Mouse (Mus musculus) right cerebral cortex, postnatal 36 days (tissue): Measurements from ENCODE around the gene Tmem121.
"Not testable (repeated sequence)": the region's sequence is repeated elsewhere in the genome, so short reads cannot be mapped to it uniquely, and the experiment has no call there.

ENCODE experiments used
- DNase-seq, 2 experiments: peaks; one replicate each; pipeline ENCODE4 v3.0.0; 2022; ENCODE audit warnings: low spot score in 2 of 2, mixed read lengths in 1 of 2

Gene Tmem121

DNA sequence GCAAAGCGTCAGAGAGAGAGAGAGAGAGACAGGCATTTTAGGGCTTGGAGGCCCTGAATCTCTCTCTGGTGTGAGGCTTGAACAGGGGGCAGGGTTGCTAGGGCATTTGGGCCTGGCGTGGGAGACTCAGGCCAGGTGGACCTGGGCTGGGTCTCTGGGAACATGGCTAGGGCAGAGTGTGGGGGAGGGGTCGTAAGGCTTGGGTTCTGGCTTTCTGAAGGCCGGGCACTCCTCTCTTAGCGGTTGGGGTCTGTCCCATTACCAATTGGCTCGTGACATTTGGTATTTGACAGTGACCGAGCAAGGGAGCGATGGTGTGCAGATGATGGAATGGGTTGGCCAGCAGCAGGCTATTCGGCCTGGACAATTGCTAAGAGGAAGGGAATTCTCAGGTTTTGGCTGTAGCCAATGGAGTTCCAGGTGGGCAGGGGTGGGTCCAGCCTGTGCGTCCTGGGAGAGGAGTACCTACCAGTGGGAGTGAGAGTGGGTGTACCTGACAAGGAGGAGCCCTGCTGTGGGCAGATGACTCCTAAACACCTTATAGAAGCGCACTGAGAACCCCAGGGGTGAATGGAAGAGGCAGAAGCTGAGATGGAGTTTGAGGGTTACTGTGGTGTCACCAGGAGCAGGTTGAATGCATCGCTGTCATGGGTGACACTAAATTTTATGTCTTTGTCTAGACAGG, 738 bp downstream of the Tmem121 start:
- DNase-seq, result no peak

DNA sequence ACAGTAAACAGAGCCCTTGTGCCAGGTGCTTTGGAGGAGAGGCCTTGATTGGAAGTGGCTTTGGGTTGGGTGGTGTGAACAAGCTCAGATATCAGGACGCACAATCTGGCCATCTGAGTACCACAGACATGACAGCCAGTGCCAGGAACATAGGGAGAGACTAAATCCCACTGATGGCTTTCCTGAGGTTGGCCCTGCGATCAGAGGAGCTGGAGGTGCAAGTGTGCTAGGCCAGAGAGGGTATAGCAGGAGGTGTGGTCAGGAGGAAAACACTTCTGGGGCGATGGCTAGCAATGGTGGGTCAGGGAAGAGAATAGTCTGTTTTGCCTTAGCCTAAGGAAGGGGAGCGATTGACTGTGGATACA, 1.3 kb downstream of the Tmem121 start:
- DNase-seq, result no peak

DNA sequence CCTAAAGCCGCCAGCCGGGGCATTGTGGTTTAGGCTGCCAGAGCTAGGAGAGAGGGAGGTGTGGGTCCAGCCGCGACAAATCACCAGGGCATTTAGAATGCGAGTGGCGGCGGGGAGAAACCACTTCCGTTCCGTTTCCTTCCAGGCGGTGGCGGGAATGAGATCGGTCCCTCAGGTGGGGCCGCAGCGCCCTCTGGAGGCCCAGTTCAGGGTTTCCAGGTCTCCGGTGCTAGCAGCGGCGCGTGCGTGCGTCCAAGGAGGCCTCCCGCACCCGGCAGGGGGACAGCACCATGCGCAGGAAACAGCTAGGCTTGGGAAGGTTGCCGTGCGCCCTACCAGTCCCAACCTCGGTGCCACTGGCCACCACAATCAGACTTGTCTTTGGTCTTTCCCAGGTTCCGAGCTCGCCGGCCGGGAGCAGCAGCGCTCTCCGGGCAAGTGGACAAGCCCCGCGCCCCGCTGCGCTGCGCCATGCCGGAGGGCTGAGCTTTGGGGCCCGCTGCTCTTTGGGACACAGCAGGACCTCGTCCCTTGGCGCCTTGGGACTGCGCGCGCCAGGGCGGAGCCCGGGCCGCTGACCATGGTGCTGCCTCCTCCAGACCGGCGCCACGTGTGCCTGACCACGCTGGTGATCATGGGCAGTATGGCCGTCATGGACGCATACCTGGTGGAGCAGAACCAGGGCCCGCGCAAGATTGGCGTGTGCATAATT, 2.0 kb downstream of the Tmem121 start:
- peak; percentile 84 to 88 for DNase-seq

DNA sequence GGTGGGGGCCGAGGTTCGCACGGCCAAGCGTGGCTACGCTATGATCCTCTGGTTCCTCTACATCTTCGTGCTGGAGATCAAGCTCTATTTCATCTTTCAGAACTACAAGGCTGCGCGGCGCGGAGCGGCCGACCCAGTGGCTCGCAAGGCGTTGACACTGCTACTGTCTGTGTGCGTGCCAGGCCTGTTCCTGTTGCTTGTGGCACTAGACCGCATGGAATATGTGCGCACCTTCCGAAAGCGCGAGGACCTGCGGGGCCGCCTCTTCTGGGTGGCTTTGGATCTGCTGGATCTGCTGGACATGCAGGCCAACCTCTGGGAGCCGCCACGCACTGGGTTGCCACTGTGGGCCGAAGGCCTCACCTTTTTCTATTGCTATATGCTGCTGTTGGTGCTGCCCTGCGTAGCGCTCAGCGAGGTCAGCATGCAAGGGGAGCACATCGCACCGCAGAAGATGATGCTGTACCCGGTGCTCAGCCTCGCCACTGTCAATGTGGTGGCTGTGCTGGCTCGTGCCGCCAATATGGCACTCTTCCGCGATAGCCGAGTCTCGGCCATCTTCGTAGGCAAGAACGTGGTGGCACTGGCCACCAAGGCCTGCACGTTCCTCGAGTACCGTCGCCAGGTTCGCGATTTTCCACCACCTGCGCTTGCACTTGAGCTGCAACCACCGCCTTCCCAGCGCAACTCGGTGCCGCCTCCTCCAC, 2.8 kb downstream of the Tmem121 start:
- DNase-seq, result no peak

DNA sequence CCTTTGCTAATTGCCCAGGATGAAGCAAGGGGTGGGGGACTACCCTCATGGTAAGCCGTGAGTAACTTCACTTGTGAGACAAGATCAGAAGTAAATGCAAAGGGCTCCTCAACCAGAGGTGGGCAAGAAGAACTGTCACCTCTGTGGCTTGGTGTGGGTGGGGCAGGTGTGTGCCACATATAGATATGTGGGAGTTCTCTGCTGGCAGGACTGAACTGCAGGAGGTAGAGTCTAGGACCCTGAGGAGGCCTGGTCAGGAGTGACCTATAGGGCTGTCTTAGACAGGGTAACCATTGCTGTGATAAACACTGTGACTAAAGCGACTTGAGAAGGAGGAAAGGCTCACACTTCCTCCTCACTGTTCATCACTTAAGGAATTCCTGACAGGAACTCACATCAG, 7.7 kb downstream of the Tmem121 start:
- no peak for DNase-seq

DNA sequence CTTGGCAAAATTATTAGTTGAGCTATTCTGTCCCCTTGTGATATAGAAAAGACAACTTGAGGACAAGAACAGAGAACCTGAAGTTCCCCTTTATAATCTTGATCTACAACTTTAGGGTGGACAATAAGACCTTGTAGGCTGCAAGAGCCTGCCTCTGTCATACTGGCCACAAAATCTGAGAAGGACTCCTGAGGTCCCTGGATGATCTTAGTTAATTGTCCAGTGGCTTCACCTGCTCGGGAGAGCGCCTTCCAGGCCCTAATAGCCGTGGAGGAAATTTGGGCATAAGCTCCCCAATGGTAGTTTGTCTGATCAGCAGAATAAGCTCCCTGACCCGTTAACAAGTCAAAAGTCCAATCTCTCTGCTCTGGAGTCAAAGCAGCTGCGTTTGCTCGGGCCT, 13.4 kb downstream of the Tmem121 start:
- DNase-seq, result not testable (repeated sequence)

DNA sequence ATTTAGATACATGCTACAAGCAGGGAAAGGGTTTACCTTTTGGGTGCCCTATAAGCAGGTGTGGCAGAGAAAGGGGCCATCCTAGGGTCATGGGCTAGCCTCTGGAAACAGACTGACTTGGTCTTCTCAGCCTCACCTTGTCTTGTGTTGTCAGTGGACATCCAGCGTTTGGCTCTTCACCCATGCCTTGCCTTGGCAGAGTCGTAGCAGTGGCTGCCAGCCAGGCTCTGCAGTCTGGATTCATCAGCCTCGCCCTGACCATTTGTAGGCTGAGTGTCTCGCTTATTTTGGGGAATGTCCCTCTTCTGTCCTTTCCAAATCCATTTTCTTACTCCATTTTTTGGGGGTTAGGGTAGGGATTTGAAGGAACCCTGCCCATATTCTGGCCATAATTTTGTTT, 15.6 kb downstream of the Tmem121 start:
- DNase-seq, result no peak

DNA sequence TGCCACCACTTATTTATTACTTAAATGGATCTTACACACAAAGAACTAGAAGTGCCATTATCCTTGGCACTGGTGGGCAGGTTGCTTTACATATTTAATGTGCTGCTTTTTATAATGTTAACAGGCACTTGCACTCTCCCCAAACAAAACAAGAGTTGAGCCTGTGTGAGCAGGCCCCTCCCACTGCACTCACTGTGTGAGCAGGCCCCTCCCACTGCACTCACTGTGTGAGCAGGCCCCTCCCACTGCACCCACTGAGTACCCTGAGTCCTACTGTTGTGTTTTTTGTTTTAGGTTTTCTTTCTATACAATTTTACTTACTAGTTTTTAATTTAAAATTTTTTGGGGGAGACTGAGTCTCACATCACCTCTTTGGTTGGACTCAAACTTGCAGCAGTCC, 16.3 kb downstream of the Tmem121 start:
- no peak for DNase-seq

DNA sequence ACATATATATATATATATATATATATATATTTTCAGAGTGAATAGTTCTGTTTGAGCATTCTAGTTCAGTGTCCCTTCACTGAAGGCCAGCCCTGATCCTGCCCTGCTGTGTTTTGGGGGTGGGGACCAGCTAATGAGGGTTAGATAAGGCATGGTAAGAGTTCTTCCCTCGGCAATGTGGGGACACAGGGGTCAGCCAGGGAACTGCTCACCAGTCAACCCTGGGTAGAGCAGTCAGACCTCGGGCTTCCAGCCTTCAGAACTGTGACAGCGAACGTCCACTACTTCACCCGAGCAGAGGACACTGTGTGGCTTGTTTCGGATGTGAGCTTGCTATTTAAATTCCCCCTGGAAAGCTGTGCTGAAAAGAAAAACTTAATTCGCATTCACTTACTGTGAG, 17.8 kb downstream of the Tmem121 start:
- DNase-seq, result no peak

DNA sequence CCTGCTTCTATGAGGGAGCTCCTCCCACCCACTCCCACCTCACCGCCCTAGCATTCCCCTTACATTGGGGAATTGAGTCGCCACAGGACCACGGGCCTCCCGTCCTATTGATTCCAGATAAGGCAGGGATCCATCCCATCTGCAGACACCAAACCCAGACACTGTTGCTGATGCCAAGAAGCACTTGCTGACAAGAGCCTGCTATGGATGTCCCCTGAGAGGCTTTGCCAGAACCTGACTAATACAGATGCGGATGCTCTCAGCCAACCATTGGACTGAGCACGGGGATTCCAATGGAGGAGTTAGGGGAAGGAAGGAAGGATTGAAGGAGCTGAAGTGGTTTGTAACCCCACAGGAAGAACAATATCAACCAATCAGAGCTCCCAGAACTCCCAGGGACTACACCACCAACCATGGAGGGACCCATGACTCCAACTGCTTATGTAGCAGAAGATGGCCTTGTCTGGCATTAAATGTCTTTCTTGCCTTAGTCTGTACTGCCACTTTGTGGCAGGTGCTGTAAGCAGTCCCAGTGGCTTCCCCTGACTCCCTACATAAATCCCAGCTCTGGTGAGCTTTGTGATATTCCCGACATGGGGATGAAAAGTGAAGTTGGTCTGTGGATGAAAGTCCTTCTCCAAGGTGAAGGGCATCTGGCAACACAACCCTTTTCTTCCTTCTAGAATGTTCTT, 19.7 kb downstream of the Tmem121 start:
- no peak for DNase-seq

DNA sequence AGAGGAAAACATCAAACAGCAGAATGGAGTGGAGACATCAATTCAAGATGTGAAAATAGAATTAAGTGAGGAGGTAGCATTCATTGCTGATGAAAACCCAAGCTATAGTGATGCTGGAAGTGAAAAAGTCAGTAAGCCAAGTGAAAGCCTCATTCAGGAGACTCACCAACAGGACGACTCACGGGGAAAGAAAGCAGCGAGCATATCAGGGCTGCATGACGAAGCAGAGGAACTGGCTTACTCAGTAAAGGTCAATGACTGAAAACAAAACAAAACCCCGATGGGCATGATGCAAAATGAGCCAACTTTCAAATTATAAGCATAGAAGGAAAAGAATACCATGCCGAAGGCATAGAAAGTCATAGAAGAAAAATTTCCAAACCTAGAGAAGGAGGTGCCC, 22.0 kb downstream of the Tmem121 start:
- no peak for DNase-seq

DNA sequence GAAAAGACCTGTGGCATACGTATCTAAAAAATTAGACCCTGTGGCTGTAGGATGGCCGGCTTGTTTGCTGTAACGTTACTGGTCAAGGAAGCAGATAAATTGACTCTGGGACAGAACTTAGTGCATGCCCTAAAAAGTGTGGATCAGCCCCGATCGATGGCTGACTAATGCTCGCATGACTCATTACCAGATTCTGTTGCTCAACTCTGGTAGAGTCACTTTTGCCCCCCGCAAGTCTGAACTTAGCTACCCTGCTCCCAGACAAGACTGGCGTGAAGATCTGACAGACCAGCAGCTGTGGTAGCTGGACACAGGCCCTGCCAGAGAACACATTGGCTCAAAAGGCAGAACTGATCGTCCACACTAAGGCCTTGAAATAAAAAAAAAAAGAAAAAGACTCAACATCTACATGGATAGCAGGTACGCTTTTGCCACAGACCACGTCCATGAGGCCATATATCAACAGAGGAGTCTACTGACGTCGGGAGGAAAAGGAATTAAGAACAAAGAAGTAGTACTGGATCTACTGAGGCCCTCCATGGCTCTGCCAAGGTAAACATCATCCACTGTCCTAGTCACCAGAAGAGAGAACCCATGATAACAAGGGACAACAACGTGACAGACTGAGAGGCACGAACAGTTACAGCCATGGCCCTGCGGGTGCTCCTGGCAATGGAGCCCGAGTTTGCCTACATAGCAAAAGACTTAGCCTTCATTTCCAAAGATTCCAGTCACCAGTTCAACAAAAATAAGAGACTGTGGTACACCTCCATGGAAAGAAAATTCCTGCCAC, 25.1 kb downstream of the Tmem121 start:
- DNase-seq, result no peak

DNA sequence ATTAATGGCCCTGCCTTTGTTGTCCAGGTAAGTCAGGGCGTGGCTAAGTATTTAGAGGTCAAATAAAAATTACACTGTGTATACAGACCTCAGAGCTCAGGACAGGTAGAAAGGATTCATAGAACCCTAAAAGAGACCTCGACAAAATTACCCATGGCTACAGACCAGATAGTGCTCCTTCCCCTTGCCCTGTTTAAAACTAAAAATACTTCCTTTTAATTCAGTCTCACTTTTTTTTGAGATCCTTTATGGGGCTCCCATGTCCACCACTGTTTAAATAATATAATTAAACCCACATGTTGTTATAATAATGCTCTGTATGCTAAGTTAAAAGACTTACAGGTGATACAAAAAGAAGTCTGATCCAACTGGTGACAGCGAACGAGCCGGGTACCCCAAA, 26.0 kb downstream of the Tmem121 start:
- DNase-seq, result no peak

DNA sequence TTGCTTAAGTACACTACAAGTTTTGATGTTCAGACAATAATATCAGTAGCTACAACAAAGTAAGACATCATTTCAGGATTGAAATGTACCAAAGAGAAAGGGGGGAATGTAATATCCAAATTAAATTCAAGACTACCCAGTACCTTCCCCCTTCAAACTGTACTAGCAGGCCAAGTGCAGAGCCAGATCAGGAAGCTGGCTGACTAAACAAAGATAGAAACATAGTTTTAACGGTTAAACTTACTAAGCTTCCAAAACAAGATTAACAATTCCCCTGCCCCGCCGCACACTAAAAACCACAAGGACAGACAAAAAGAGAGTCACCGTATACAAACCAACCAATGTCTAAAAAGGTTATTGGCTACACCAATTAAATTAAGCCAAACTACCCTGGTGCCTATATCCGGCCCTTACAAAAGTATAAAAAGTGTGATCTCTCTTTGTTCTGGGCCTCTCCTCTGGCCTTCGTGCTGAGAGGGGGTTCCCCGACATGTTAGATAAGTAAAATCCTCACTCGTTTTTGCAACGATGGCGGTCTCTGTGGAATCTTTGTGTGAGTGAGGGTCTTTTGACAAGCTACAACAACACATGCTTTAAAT, 26.7 kb downstream of the Tmem121 start:
- no peak for DNase-seq

DNA sequence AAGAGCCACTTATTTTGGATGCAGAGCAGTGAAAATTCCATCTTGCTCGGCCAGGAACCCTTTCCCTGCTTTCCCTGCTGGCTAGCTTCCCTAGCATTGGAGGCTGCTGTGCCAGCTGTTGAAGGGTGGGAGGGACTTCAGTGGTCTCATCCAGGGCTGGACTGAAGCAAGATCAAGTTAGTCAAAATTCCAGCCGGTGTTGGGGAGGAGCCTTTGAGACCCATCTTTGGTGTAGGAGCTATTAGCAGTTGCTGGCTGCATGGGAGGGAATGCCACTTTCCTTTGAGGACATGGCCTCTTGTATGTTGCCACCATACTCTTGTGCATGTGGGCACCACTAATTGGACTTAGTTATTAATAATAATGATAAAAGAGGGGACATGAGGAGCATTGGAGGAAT, 27.5 kb downstream of the Tmem121 start:
- DNase-seq, result no peak

DNA sequence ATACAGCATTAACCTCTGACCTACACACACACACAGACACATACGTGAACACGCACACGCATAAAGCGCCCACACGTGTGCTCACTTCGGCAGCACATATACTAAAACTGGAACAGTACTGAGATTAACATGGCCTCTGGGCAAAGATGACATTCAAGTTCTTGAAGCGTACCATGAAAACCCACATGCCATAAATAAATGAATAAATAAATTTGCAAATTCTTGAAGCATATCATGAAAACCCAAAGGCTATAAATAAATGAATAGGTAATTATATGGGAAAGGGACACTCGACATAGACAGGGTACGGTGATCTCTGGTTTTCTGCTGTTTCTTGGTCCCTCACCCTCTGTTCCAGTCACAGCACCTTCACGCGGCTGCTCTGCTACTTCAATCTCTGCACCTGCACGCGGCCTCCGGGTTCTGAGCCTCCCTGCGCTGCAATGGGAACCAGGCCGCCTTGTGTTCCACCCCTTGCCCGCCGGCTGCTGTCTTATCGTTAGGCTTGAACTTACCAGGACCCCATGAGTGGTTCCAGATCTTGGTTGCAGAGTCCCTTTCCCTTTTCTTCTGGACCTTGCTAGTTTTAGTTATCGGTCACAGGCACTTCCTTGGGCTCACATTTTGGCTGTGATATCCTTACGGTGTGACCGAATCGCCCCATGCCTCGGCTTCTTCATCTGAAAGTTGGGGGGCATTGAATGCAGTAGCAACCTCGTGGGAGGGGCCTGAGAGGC, 28.5 kb downstream of the Tmem121 start:
- DNase-seq, result no peak

DNA sequence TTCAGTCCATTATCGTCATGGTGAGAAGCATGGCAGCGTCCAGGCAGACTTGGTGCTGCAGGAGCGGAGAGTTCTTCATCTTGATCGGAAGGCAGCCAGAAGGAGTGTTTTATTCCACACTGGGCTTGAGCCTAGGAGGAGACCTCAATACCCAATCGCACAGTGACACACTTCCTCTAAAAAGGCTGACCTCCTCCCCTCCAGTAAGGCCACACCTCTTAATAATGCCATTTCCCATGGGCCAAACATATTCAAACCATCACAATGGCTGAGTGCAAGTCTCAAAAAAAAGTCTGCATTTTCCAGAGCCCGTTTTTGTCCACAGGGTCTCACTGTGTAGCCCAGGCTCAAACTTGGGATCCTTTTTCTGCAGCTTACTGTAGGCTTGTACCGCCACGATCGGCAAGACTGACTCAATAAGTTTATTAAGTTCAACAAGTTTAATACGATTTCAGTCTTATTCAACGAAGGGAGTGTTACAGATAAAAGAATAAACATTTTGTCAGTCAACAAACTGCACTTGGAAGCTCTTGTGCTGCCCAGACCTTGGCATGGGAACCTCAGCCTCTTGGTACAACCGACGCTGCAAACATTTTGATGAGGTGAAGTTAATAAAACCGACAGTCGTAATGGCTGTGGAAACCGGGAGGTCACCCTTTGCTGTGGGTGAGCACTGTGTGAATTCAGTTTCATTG, 29.4 kb downstream of the Tmem121 start:
- DNase-seq, result no peak

DNA sequence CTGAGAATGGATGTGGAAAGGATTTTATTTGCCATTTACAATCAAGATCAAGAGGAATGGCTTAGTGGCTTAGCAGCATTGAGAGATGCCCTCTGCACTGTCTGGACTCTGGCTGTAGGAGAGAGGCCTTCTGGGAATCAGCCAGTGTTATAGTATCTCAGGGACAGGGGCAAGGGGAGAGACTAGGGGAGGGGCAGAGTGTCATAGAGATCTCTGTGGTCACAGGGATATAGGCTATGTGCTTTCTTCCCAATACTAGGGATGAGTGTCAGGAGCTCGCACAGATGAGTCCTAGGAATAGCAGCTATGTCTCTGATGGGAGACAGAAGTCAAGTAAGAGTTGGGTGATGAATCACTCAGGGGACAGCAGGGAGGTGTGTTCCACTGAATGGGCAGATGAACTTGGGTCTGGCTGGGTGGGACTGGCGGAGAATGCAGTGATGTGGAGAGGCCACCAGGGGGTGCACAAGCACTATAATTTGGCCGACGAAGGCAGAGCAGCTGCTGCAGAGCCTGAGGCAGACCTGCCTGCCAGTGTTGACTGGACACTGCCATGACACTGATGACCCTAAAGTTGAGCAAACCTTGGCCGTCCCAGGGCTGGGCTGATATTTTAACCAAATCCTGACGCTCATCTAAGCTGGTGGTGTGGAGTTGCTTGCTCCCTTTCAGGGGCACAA, 30.1 kb downstream of the Tmem121 start:
- no peak for DNase-seq
